Comparison of ENCODE assay signal across 12 mouse cellular contexts in the genomic region with DNA sequence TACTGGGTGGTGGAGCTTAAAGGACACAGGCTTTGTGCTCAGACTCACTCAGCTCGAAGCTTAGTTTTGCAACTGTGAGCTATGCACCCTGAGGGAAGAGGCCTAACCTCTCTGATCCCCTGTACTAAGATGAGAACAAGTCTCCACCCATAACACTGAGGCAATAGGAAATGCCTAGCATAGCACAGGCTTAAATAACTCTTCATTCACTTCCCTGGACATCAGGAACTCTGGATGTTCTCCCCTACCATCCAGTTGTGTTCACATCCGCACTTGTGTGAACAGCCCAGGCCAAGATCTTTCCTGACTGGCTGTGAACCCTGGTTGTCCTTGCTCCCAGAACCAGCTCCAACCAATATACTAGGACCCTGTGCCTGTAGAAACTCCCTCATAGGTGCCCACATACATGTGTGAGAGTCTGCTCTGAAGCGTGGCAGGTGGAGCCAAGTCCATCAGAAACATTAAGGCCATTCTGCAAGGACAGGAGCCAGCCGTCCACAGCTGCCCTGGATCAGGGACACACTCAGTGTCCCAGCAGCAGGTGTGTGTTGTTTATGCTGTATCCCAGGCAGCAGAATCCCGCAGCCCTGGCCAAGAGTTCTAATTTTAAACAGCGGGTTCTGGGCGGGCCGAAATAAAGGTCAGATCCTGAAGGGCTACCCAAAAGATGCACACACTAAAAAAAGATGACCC.
DNase-seq lines count a peak whose midpoint lies in the region; ATAC-seq and TF ChIP-seq lines count a peak whose summit lies in the region.
"Had no signal": no experiment of that assay in that cellular context is flagged by ENCODE, and none has a peak within 500 bp of the region (broad histone marks: within the 10 kb centered on the region; RNA-seq: fewer than 3 reads in every experiment).

No protein-coding gene starts in this region.

- DNase-seq in embryonic facial prominence, embryonic 14.5 days (ENCODE audit: low spot score): peak; percentile 35
- DNase-seq in embryonic facial prominence, embryonic 10.5 days (ENCODE audit: low spot score): no peak
- peak; percentile 91 for DNase-seq in gastrocnemius, adult 2 months
- DNase-seq in lung, postnatal 0 days (ENCODE audit: low spot score): peak; percentile 85
- no peak for DNase-seq in right cerebral cortex, postnatal 14 days
- no peak for DNase-seq in ovary, postnatal 10 days (ENCODE audit: low spot score)
- DNase-seq in spleen, adult 12 weeks (ENCODE audit: low spot score): no peak
- DNase-seq: cerebellum, postnatal 25 days; liver, postnatal 0 days; thymus, postnatal 36 days had no signal

- no peak overlapping the region for H3K4me2 ChIP-seq in embryonic facial prominence, embryonic 14.5 days (ENCODE audit: low read depth, low read length)
- H3K4me2 ChIP-seq in heart, embryonic 13.5 days: no peak overlapping the region
- no peak overlapping the region for H3K4me2 ChIP-seq in lung, postnatal 0 days (replicated peaks; ENCODE audit: low read depth, low read length)

- no peak for TF ChIP-seq CTCF in gastrocnemius, adult 2 months (IDR thresholded peaks at IDR 0.05)
- no peak for TF ChIP-seq CTCF in lung, postnatal 0 days (IDR thresholded peaks at IDR 0.05)

- WGBS in embryonic facial prominence, embryonic 14.5 days: 84% methylated on average over 8 of the region's 8 CpGs
- WGBS in embryonic facial prominence, embryonic 10.5 days: 89% methylated on average over 8 of the region's 8 CpGs
- WGBS in heart, embryonic 13.5 days: 44% methylated on average over 8 of the region's 8 CpGs
- WGBS in lung, postnatal 0 days: 53% methylated on average over 8 of the region's 8 CpGs

- H3K27ac ChIP-seq in embryonic facial prominence, embryonic 14.5 days (replicated peaks; ENCODE audit: low read depth, low read length): no peak overlapping the region
- no peak overlapping the region for H3K27ac ChIP-seq in embryonic facial prominence, embryonic 10.5 days (replicated peaks)
- H3K27ac ChIP-seq in gastrocnemius, adult 2 months: peak overlapping the region; percentile 94
- H3K27ac ChIP-seq in heart, embryonic 13.5 days (replicated peaks): peak overlapping the region; percentile 86
- H3K27ac ChIP-seq in lung, postnatal 0 days (ENCODE audit: low read length): peak overlapping the region; percentile 61

- peak; percentile 85; the same call in 1 of the 2 replicates for TF ChIP-seq EP300 in lung, postnatal 0 days (IDR thresholded peaks at IDR 0.05)

- H3K9ac ChIP-seq in embryonic facial prominence, embryonic 14.5 days (ENCODE audit: low read depth, low read length): no peak overlapping the region
- 0 out of 2 replicates have a peak overlapping the region, but pooled peaks have one; percentile 53 for H3K9ac ChIP-seq in heart, embryonic 13.5 days
- no peak overlapping the region for H3K9ac ChIP-seq in lung, postnatal 0 days (replicated peaks; ENCODE audit: low read depth)
- H3K9ac ChIP-seq: liver, postnatal 0 days had no signal

- intact Hi-C loops in gastrocnemius, adult 2 months (cut with DNase I): no loop called here

- peaks cover 6% of the 10 kb centered on the region for H3K9me3 ChIP-seq in embryonic facial prominence, embryonic 14.5 days (ENCODE audit: control insufficient read depth, low read length)
- peaks cover 16% of the 10 kb centered on the region for H3K9me3 ChIP-seq in embryonic facial prominence, embryonic 10.5 days
- peaks cover 15% of the 10 kb centered on the region for H3K9me3 ChIP-seq in heart, embryonic 13.5 days
- H3K9me3 ChIP-seq in lung, postnatal 0 days (ENCODE audit: low read length): no peaks in the 10 kb centered on the region

- no peak overlapping the region for H3K4me3 ChIP-seq in embryonic facial prominence, embryonic 14.5 days (ENCODE audit: low read depth, low read length)
- H3K4me3 ChIP-seq in embryonic facial prominence, embryonic 10.5 days: no peak overlapping the region
- peak overlapping the region; percentile 66 for H3K4me3 ChIP-seq in gastrocnemius, adult 2 months
- H3K4me3 ChIP-seq in heart, embryonic 13.5 days: no peak overlapping the region
- H3K4me3 ChIP-seq in lung, postnatal 0 days (ENCODE audit: low read depth, low read length): no peak overlapping the region

- ATAC-seq in embryonic facial prominence, embryonic 14.5 days (ENCODE audit: low read depth): 0 out of 2 replicates have a peak, but pooled peaks have one; percentile 62
- ATAC-seq in heart, embryonic 13.5 days (ENCODE audit: extremely low read depth, insufficient number of reproducible peaks, low FRiP score, low TSS enrichment): no peak; the same call in 1 of the 2 replicates
- ATAC-seq in lung, postnatal 0 days: peak; percentile 72
- ATAC-seq: inflammation-experienced regulatory T-cells, adult 6 months; liver, postnatal 0 days had no signal

- H3K27me3 ChIP-seq in embryonic facial prominence, embryonic 14.5 days (replicated peaks; ENCODE audit: control insufficient read depth, insufficient read depth, low read length): no peaks in the 10 kb centered on the region
- H3K27me3 ChIP-seq in embryonic facial prominence, embryonic 10.5 days (replicated peaks; ENCODE audit: low read depth, poor library complexity, severe bottlenecking): no peaks in the 10 kb centered on the region
- H3K27me3 ChIP-seq in heart, embryonic 13.5 days (replicated peaks): no peaks in the 10 kb centered on the region
- H3K27me3 ChIP-seq in lung, postnatal 0 days (replicated peaks; ENCODE audit: insufficient read depth, low read length): no peaks in the 10 kb centered on the region

- H3K4me1 ChIP-seq in embryonic facial prominence, embryonic 14.5 days (ENCODE audit: control insufficient read depth, insufficient read depth, low read length): no peaks in the 10 kb centered on the region
- no peaks in the 10 kb centered on the region for H3K4me1 ChIP-seq in embryonic facial prominence, embryonic 10.5 days
- peaks cover 44% of the 10 kb centered on the region for H3K4me1 ChIP-seq in heart, embryonic 13.5 days
- peaks cover 9% of the 10 kb centered on the region; the same call in 1 of the 2 replicates for H3K4me1 ChIP-seq in lung, postnatal 0 days (ENCODE audit: insufficient read depth, low read depth, low read length)

- H3K36me3 ChIP-seq in embryonic facial prominence, embryonic 14.5 days (ENCODE audit: control insufficient read depth, insufficient read depth, low read length): no peaks in the 10 kb centered on the region
- H3K36me3 ChIP-seq in embryonic facial prominence, embryonic 10.5 days (replicated peaks): no peaks in the 10 kb centered on the region
- peaks cover 6% of the 10 kb centered on the region for H3K36me3 ChIP-seq in heart, embryonic 13.5 days
- no peaks in the 10 kb centered on the region for H3K36me3 ChIP-seq in lung, postnatal 0 days (ENCODE audit: insufficient read depth, low read length)

Comparison
In these comparisons a context has a peak if more than half of its experiments do, and no peak if none do; other contexts are left out.
1. DNase-seq: peak in embryonic facial prominence, embryonic 14.5 days (single experiment), gastrocnemius, adult 2 months (single experiment) and lung, postnatal 0 days (single experiment); none in embryonic facial prominence, embryonic 10.5 days (single experiment), right cerebral cortex, postnatal 14 days (single experiment), ovary, postnatal 10 days (single experiment) and spleen, adult 12 weeks (single experiment).
2. H3K27ac ChIP-seq: peak in gastrocnemius, adult 2 months (single experiment), heart, embryonic 13.5 days (single experiment) and lung, postnatal 0 days (single experiment); none in embryonic facial prominence, embryonic 14.5 days (single experiment) and embryonic facial prominence, embryonic 10.5 days (single experiment).